Mouse (Mus musculus): ENCODE measurements around the gene Hoxd11.
A peak's percentile ranks its signal among the peaks of the same experiment; 100 is the strongest.

The Hoxd11 gene

DNA sequence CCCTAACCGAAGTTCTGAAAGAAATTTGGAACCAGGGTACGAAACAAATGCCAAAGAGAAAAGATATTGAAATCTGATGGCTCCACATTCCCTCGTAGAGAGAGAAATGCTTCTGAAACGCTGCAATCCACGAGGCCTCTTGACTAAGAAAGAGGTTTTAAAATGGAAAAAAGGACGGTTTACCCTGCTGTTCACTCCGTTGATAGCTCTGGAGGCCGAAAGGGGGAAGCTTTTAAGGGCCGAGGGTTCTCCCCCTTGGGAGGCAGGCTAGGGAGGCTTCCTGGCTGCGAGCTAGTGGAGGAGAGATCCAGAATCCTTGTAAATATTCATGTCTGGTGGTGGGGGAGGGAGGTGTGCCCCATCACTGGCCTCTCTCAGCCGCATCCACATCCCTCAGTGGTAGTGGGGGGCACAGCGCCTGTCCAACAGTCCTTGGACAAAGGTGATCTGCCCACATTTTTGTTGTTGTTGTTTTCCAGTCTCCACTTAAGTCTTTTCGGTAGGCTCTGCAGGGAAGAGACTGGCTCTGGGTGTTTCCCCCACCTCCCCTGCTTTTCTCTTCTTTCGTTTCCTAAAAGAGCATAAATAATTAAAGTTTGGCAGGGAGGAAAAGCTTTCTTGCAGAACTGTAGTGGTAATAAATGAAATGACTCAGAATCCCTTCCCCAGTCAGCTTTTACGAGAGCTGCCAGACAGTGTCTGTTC lies at the start of gene Hoxd11:
Gene Hoxd11 (plus strand): TSS at position 667 of the 705 bp plus-strand sequence.
- no peak for DNase-seq (ENCODE audit: low spot score in 2 of 2)

DNA sequence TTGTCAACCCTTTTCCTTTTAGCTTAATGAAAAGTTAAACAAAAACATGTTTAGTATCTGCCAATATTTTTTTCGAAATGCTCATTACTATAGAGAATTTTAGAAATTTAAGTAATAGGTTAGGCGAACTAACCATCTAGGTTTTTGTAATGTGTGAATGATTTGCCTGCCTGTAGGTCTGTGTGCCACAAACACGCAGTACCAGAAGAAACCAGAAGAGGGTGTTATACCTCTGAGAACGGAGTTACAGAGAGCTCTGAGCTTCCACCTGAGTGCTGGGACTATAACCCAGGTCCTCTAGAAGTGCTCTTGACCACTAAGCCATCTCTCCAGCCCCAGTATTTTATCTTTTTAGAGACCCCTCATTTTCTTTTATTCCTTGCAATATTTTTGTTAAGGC lies 43.9 kb upstream of the Hoxd11 start:
- no peak for DNase-seq (ENCODE audit: low spot score in 2 of 2)

DNA sequence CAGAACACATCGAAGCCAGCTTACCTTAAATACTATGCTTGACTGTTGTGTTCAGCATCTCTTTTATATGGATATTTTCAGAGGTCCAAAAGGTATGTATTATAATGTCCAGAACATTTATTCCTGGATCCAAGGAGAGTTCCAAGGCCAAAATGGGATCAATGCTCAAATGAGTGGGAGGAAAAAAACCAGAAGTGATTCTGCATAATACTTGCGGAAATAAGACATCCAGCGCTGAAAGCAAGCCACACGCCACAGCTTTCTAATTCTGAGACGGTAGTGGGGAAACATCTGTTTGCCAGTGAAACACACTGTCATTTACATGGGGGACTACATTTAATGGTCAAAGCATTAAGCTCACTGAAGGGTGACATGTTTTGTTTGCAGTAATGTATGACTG lies 36.9 kb upstream of the Hoxd11 start:
- DNase-seq (ENCODE audit: low spot score in 2 of 2) = no peak

DNA sequence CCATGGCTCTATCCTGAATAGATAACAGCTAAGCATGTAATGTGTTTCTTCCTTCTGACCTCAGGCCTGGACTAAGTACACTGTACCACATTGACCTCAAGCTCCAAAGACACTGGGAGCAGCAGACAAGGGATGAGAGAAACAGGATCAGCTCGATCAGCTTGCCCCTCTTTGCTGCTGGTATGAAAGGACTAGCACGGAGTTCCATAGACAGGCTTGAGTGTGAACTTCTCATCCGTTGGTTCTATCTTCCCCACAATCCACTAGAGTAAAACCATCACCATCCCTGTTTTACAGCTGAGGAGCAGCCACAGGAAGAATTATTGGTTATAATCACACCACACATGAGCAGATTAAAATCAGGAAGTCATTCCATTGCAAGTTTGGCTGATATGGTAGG lies 33.7 kb upstream of the Hoxd11 start:
- DNase-seq (ENCODE audit: low spot score in 2 of 2) = no peak

DNA sequence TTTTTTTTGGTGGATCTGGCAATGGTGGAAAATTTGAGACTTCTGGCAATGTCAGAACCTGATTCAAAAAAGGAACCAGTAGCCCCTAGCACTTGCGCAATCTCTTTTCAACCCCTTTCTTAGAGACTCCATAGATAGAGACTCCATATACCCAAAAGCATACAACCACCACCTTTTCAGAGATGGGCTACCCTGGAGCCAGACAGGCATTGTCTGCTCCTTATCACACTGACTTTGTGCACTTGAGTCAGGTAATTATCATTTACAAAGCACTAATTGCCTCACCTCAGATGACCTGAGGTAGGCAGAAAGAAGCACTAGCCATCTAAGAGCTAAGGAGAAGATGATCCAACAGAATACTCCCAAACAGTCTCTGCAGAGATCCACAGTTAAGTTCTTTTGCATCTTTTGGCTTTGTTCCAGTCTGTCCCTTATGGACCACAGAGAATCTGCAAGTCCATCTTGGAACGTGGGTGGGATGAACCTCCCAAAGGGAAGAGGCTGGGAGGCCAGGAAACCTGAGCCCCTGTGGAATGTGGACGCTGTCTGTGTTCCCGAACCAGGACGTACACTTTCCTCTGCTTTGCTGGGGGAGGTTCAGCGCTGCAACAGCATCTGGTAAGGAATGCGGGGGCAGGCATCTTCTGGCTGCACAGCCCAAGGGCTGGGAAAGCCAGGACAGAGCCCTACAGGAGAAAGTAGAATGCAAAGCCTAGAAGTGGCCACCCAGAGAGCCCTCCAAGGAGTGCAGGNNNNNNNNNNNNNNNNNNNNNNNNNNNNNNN lies 32.1 kb upstream of the Hoxd11 start:
- no peak for DNase-seq (ENCODE audit: low spot score in 2 of 2)

DNA sequence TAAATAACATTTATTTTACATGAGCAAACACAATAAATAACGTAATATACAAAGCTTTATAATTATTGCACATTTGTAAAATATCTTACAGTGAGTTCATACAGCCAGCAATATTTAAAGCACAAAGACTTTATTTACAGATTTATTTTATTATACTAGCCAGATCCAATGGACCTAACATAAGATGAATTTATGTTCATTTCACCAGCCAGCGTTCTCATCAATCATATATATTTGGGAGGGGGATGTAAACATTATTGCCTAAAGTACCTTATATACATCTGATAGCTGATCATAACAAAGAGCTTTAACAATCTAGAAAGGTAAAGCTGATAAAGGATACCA lies 26.4 kb upstream of the Hoxd11 start:
- DNase-seq (ENCODE audit: low spot score in 2 of 2) = no peak

DNA sequence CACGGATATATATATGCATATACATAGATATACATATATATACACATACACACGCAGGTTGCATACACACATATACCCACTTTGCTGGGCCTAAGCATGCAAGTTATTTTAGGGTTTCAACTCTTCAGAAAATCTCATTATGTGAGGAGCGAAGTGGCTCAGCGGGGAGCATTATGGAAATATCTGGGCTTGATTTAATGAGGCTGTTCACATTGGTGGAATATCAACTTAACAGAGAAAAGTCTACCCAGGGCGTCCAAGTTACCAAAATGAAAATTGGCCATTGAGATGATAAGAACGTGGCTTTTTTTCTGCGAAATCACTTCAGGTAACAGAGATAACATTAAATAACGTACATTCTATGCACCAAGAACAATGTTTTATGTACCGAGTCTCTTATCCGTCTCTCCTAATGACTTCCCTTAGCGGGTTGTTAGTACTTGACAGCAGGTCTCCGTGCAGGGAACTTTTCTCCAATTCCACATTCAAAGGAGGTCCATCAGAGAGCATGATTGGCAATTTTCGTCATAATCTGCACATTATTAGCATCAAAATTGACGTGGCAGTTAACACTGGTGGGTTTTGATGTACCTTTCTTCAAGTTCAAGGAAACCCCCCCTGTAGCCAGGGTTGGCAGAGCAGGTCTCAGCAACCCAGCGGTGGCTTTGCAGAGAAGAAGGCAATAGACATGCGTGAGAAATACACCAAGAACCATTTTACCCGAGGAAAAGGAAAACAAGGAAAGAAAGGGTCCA lies 25.4 kb upstream of the Hoxd11 start:
- DNase-seq (ENCODE audit: low spot score in 2 of 2) = no peak

DNA sequence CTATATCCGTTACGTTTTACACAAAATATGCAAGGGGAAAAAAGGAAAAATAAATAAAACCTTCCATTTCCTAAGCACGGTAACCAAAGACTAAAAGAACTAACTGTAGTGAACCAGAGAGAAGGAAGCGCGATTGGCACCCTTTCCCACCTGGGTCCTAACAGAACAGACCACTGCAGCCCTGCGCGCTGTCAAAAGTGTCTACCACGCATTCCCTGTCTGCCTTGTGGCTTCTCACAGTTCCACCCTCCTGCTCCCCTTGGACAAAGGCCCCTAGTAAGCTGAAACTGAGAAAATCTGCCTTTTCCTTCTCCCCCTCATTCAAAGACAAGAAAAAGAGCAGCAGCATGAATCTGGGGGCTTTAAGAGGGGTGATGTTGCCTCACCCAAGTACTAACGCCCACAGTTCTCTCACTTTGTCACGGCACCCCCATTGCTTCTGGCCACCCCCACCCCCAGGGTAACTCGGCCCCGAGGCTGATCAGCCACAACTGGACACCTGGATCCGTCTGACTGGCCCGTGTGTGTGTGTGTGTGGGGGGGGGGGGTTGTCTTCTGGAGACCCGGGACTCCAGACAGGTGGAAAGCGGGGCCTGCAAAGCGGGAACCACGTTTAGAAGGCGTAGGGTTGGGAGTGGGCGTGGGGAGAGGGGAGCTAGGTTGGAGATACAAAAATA lies 24.5 kb upstream of the Hoxd11 start:
- DNase-seq (ENCODE audit: low spot score in 2 of 2) = no peak

DNA sequence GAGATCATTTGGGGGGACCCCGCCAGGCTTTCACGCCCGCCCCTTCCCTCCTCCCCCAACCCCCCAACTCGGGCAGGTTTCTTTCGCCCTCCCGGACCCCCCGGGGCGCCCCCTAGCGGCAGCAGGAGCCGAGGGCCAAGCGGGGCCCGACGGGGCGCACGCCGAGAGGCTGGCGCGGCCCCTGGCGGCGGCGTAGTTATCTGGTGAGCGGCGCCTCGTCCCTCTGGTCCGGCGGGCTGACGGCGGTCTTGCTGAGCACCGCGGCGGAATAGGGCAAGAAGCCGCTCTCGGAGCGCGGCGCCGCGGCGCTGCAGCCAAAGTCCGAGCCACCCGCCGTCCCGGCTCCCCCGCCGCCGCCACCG lies 24.0 kb upstream of the Hoxd11 start:
- no peak for DNase-seq (ENCODE audit: low spot score in 2 of 2)

DNA sequence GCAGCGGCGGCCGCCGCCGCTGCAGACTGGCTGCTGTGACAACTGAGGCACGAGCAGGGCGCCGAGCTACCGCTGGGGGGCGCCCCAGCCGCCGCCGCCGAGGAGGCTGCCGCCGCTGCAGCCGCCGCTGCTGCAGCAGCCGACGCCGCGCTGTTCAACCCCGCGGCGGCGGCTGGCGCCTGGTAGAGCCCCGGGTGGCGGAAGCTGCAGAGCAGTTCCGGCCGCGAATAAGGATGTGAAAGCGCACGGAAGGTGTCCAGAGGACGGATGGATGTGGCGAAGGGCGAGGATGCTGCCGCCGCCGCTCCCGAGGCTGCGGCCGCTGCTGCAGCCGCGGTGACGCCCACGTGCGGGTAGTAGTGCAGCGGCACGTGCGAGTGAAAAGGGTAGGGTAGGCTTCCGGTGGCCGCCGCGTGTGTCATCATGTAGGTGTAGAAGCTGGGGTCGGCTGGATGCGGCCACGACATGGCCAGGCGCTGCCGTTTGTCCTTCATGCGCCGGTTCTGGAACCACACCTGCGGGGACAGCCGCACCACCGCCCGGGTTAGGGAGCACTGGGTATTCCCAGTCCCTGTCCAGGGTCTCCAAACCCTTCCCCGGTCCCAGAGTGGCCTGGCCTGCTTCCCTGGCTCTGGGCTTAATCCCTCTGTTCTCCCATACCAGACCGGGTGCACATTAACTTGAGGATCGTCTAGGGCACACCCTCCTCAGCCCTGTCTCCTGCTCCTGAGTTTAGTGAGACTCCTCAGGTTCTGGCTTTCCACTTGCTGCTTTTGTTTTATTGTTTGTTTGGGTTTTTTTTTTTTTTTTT lies 23.3 kb upstream of the Hoxd11 start:
- no peak for DNase-seq (ENCODE audit: low spot score in 2 of 2)

DNA sequence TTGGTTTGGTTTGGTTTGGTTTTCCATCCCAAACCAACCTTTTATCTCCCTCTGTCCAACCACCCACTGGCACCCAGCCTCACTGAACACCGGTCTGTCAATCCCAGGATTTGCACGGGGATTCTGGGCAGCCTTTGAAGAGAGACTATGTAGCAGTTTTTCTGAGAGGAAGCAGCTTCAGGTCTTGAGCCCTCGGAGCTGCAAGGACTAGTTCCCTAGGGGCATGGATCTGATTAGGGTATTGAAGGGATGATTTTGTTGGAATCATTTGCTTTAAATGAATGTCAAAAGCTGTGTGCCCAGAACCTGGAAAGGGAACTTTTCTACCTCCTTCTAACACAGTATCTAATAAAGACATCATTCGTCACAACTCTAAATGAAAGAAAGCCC lies 22.7 kb upstream of the Hoxd11 start:
- no peak for DNase-seq (ENCODE audit: low spot score in 2 of 2)

DNA sequence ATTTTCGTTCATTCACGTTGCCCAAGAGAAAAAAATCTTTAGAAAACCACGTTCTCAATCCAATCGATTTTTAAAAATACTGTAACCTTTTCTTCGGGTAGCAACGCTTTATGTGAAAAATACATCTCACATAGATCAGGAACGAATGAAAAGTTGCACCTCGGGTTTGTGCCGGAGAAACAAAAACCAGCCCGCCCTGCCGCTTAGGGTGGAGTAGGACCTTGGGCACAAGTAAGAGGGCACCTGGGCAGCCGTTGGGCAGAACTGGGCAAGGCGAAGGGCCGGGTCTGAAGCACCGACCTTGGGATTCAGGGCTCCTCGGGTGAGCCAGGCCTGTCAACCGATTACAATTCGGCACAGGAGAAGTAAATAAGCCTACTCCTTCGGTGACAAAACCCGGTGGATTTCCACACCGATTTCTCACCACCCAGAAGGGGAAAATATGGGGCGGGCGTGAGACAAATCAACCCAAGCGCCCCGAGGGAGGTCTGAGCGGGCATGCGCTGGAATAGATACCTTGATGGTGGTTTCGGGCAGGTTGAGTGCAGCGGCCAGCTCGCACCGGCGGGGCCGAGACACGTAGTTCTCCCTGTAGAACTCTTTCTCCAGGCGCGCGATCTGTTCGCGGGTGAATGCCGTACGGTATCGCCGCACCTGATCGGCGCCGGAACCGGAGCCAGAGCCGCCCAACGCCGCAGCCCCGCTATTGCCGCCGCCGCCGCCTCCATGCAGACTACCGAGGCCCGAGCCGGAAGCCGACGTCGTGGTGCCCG lies 21.9 kb upstream of the Hoxd11 start:
- DNase-seq (ENCODE audit: low spot score in 2 of 2) = no peak

DNA sequence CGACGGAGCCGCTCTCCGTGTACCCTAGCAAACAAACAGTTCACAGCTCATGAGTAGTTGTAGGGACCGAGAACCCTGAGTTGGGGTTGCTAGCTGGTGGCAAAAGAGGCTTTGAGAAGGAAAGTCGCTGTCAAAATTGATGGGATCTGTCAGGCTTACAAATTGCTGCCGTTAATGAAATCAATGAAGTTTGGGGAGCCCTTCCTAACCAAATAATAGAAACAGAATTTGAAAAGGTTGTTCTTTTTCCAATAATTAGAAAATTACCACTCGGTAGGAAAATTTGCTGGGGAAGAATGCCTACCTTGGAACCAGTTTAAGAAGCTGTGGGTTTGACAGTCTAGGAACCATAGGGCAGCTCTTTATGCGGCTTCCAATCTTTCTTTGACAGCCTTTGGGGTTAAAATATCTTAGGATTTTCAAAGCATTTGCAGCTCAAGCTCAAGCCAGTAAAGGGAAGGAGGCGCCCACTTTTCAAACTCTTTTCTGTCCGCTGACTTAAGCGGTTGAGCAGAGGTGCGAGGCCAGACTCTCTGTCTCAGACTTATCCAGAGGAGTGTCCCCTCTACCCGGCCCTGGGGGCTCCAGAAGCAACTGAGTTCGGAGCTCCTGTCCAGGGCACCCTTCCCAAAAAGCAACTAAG lies 21.2 kb upstream of the Hoxd11 start:
- no peak for DNase-seq (ENCODE audit: low spot score in 2 of 2)

DNA sequence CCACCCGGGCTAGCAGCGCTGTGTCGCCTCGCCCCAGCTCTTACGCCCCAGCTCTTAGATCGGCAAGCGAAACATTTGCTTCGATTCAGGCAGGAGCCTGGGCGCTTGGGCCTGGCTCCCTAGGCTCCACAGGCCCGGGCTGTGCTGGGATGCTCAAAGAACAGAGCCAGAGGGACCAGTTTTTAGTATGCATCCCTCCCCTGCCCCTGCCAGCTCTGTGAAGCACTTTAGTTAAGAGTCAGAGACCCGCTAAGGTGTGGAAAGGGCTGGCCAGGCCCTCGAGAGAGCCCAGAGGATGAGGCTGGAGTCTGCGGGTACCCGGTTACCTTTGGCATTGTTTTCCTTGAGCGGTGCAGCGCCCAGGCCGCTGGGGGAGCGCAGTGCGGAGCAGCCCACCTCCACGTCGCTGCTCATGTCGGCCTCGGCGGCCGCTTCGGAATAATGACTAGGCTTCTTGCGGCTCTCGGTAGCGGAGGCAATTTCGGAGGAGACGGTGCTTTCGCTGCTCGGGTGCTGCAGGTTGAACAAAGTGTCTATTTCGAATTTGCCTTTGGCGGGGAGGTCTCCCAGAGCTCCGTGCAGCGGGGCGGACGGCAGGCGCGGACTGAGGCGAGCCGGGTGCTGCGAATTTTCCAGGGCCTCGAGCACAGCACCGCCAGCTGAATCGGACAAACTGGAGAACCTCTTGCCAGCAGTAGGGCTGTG lies 20.5 kb upstream of the Hoxd11 start:
- no peak for DNase-seq (ENCODE audit: low spot score in 2 of 2)

DNA sequence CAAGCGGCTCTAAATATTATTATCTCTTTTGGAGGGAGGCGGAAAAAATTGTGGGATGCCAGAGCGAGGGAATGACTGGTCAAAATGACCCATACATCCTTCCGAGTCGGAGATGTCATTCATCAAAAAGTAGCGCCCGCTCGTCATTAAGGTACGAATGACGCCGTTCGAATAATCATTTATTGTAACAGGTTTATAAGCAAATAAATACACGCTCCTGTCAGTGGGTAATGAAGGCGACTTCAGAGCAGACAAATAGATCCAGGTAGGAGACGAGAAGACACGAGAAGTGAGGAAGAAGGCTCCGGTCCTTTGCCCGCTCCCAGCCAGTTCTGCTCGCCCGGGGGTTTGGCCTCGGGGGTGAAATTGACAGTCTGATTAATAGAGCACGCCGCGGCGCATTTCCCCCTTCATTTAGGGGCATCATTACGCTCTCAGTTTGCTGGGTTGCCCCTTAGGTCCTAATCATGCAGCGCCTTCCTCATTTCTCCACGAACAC lies 19.8 kb upstream of the Hoxd11 start, which contains the start of gene Evx2:
Gene Evx2 (minus strand): TSS at position 51 of the 499 bp plus-strand sequence.
- DNase-seq (ENCODE audit: low spot score in 2 of 2) = no peak

DNA sequence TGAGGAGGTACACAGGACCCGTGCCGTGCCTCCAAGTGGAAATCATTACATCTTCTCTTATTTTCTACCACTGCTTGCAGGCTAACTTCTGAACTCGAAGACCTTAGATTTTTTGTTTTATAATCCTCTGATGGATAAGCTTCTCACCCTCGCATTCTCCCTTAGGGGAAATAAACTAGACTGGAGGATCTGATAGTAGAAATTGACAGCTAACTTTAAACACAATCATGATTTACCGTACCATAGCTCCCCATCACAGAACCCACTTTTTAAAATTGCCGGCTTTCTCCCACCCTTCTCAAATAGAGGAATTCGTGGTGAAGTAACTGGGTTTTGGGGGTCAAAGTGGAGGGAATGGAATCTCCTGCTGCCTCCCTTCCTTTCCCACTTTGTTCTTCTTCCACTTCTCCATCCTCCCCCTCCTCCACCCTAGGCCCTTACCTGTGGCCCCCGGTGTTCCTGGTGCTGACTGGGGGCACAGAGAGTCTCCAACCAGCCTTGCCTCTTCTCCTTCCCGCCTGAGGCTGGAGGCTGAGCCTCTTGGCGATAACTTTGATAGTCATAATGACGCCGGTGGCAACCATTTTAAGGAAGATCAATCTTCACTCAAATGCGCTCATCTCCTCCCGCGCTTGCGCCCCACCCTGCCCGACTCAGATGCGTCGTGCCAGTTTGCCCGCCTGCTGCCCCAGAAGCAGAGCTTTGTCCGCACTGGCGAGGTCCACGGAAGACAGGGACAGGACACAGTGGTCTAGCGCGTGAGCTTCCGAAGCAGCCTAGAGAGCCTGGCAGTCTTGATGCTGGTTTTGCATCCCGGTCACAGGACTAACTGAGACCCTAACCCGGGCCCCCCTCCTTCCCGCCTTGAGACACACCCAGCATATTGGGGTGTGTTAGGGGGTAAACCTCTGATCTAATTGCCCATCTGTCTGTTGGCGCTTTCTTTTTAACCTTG lies 18.7 kb upstream of the Hoxd11 start:
- DNase-seq (ENCODE audit: low spot score in 2 of 2) = no peak

DNA sequence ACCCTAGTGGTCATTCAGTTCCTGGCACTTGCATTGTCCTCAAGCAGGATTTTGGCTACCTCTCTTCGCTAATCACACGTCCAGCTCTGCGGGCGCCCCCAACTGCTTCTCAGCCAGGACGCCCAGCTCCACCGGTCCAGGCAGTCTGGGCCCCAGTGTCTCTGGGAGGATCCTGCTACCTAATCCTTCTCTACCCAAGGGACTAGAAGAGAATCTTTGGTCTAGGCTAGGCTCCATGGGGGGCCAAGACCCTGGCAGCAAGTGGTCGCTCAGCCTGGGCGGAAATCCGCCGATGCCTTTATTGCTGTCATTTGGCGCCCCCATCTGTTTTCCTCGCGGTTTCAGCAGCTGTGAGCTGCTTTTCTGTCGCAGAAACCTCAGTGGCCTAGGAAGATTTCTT lies 17.7 kb upstream of the Hoxd11 start:
- peak in 1 of 2 experiments; percentile 27 for DNase-seq (ENCODE audit: low spot score in 2 of 2)

DNA sequence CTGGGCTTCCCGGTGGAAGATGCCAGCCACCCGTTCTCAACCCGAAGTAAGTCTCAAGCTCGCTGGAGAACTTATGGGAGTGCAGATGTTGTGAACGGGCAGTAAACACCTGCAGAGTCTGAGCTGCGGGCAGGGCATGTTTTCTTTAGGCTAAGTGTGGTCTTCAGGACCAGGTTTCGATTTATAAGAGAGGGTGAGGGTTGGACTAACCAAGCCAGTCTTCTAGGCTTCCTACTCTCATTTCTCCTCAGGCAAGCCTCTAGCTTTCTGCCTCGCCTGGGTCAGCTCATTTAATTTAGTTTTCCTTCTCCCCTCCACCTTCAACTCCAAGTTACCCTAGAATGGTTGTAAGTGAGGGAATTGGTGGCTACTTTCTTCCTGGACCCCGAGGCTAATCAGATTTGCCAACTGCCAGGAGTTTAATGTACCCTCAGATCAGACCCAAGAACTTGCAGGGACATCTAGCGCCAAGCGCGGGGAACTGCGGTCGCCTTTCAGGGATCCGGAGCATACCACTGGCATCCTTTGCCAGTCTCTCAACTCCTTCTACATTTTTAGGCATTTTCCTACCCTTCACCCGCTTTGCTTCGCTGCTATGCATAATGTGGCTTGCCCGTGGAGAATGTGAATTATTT lies 15.9 kb upstream of the Hoxd11 start:
- no peak for DNase-seq (ENCODE audit: low spot score in 2 of 2)

All from frontal cortex, postnatal 25 days (tissue).